Mouse (Mus musculus) heart, adult 2 months (tissue): Measurements from ENCODE around the gene Topbp1. TPM values are rescaled to one million over a fixed set of nuclear protein-coding genes. Genes with fewer than 3 reads are reported as not detected.
A peak's percentile ranks its signal among the peaks of the same experiment; 100 is the strongest.

Experiments
- DNase-seq, 2 experiments: peaks; one replicate each; pipeline ENCODE4 v3.0.0; 2021
- H3K27ac ChIP-seq: fragments of 200-600 bp; 2 replicates; pipeline ENCODE4 v1.8.1; 2022
- H3K27me3 ChIP-seq: fragments of 200-500 bp; 2 replicates; pipeline ENCODE4 v1.6.1; 2012; ENCODE audit warnings: mild to moderate bottlenecking, low read length, inconsistent platforms, mixed read lengths; ENCODE audit not compliant: control insufficient read depth, insufficient read depth
- H3K36me3 ChIP-seq: fragments of 200-500 bp; 2 replicates; pipeline ENCODE4 v1.6.1; 2012; ENCODE audit warnings: low read length, inconsistent platforms; ENCODE audit not compliant: control insufficient read depth, insufficient read depth
- H3K4me1 ChIP-seq: fragments of 200-500 bp; 2 replicates; pipeline ENCODE4 v1.6.1; 2011; ENCODE audit warnings: low read length; ENCODE audit not compliant: control insufficient read depth, insufficient read depth
- H3K4me3 ChIP-seq: fragments of 200-600 bp; 2 replicates; pipeline ENCODE4 v1.8.1; 2022
- H3K79me2 ChIP-seq: fragments of 200-500 bp; replicated peaks from 2 replicates; pipeline ENCODE4 v1.6.1; 2012; ENCODE audit warnings: mild to moderate bottlenecking, inconsistent platforms, low read length, moderate library complexity, mixed read lengths; ENCODE audit not compliant: control insufficient read depth, insufficient read depth
- H3K9ac ChIP-seq: fragments of 200-500 bp; 2 replicates; pipeline ENCODE4 v1.6.1; 2012; ENCODE audit warnings: low read depth, mild to moderate bottlenecking, control low read depth, inconsistent platforms, low read length, mixed read lengths
- CTCF ChIP-seq: fragments of 200-600 bp; IDR thresholded peaks from 2 replicates; pipeline ENCODE4 v1.8.1; 2022; ENCODE audit warnings: antibody characterized with exemption, mild to moderate bottlenecking, moderate library complexity
- EP300 ChIP-seq: fragments of 200-500 bp; IDR thresholded peaks from 2 replicates; pipeline ENCODE4 v1.6.1; 2011; ENCODE audit warnings: low read depth, low read length, control low read depth; ENCODE audit not compliant: insufficient read depth
- POLR2A ChIP-seq: fragments of 200-500 bp; IDR thresholded peaks from 2 replicates; pipeline ENCODE4 v1.6.1; 2011; ENCODE audit warnings: mild to moderate bottlenecking, low read depth, low read length, control low read depth; ENCODE audit not compliant: insufficient read depth
- WGBS: fragments of 180-500 bp; shearing (Covaris S2); methylation state at CpG from one replicate; pipeline ENCODE4 v1.1.7; 2018; 5-methylcytosine and 5-hydroxymethylcytosine counted together
- intact Hi-C: fragments of 180-260 bp; cut with DNase I; formaldehyde crosslinking; loops from one replicate; pipeline ENCODE4 v1.15.1; 2025
- polyA plus RNA-seq: library from polyadenylated mRNA; depleted of rRNA; stranded (reverse); fragments of >200 nt; gene quantifications from 2 replicates; pipeline ENCODE4 v1.2.3, GENCODE M21; 2012
- total RNA-seq, 2 experiments: library from RNA; stranded (reverse); gene quantifications; 2 replicates each; pipeline ENCODE4 v1.2.3; 2021

Topbp1 gene
- total and polyA plus RNA-seq, 3 experiments = 4.1 to 12.2 (median 7.6) TPM

DNA sequence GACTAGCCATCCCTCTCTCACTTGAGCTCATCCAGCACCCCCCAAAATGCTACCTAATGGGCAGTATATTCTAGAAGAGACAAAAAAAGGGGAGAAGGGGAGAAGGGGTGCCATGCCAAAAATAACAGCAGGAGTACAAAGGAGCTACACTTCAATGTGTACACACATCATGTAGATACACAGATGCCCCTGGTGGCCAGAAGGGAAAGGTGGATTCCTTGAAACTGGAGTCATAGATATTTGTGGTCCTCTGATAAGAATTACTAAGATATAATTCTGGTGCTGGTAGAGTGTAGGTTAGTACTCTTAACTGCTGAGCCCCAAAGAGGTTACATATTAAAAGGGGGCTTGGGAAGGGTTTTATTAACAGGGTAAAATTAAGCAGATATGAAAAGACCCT, 52.9 kb downstream of the Topbp1 start:
- peaks cover 29% of the 10 kb centered on the region for H3K36me3 ChIP-seq

GRCm38 (mm10) chr9:103358545-103358944, 53.5 kb downstream of the Topbp1 start:
- 86% methylated on average over 4 of the region's 4 CpGs for WGBS
- DNase-seq = no peak
- H3K9ac ChIP-seq = no peak overlapping the region
- no peaks in the 10 kb centered on the region for H3K27me3 ChIP-seq
- peaks cover 5% of the 10 kb centered on the region for H3K4me1 ChIP-seq
- peaks cover 35% of the 10 kb centered on the region for H3K36me3 ChIP-seq
- intact Hi-C loops = no loop called here
- H3K4me3 ChIP-seq = no peak overlapping the region
- TF ChIP-seq CTCF = no peak
- no peak for TF ChIP-seq EP300
- no peak for TF ChIP-seq POLR2A
- no peak overlapping the region for H3K27ac ChIP-seq
- peaks cover 3% of the 10 kb centered on the region; the same call in 1 of the 2 replicates for H3K79me2 ChIP-seq

More for the DNA sequence above, 52.9 kb downstream of the Topbp1 start:
- Histone ChIP-seq H3K9ac (no peak overlapping the region), H3K79me2 (peaks cover 1% of the 10 kb centered on the region; the same call in 1 of the 2 replicates), H3K27me3 (no peaks in the 10 kb centered on the region), H3K4me3 (no peak overlapping the region), H3K27ac (no peak overlapping the region), H3K4me1 (peaks cover 1% of the 10 kb centered on the region)
- intact Hi-C loops = no loop called here
- TF ChIP-seq POLR2A = no peak
- peak; percentile 60 for TF ChIP-seq CTCF
- no peak for DNase-seq

GRCm38 (mm10) chr9:103360642-103361041, 55.6 kb downstream of the Topbp1 start:
- intact Hi-C loops = loop anchor here (5.0 kb wide), 1 partner anchor 153 kb away; no protein-coding TSS in a partner anchor
- Histone ChIP-seq H3K4me1 (peaks cover 5% of the 10 kb centered on the region), H3K4me3 (no peak overlapping the region), H3K36me3 (peaks cover 36% of the 10 kb centered on the region), H3K27ac (no peak overlapping the region), H3K27me3 (no peaks in the 10 kb centered on the region), H3K9ac (no peak overlapping the region), H3K79me2 (peaks cover 5% of the 10 kb centered on the region; the same call in 1 of the 2 replicates)
- WGBS = 43% methylated on average over 2 of the region's 2 CpGs
- TF ChIP-seq POLR2A (no peak), CTCF (no peak), EP300 (no peak)
- DNase-seq = no peak

DNA sequence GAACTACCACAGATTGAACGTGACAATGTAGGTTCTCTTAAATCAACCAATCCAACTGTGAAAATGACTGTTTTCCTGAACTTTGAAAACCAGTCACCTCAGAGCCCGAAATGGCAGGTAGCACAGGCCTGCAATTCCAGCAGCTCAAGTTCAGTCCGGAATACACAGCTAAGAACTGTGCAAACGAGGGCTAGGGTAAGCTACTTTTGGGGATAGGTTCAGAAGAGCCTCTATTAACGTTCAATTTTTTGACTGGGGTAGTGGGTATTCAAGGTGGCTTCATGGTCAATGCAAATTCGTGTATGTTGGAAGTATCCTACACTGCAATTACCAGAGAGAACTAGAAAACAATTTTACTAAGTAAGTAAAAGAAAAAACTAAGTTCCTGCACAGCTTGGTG, 58.1 kb downstream of the Topbp1 start:
- TF ChIP-seq CTCF (no peak), POLR2A (no peak), EP300 (no peak)
- intact Hi-C loops = loop anchor here (5.0 kb wide), 1 partner anchor 156 kb away; no protein-coding TSS in a partner anchor
- Histone ChIP-seq H3K27me3 (no peaks in the 10 kb centered on the region), H3K36me3 (peaks cover 29% of the 10 kb centered on the region), H3K4me1 (peaks cover 7% of the 10 kb centered on the region), H3K4me3 (no peak overlapping the region), H3K27ac (no peak overlapping the region), H3K79me2 (peaks cover 5% of the 10 kb centered on the region; the same call in 1 of the 2 replicates), H3K9ac (no peak overlapping the region)
- WGBS = 45% methylated on average over 6 of the region's 6 CpGs
- no peak for DNase-seq

DNA sequence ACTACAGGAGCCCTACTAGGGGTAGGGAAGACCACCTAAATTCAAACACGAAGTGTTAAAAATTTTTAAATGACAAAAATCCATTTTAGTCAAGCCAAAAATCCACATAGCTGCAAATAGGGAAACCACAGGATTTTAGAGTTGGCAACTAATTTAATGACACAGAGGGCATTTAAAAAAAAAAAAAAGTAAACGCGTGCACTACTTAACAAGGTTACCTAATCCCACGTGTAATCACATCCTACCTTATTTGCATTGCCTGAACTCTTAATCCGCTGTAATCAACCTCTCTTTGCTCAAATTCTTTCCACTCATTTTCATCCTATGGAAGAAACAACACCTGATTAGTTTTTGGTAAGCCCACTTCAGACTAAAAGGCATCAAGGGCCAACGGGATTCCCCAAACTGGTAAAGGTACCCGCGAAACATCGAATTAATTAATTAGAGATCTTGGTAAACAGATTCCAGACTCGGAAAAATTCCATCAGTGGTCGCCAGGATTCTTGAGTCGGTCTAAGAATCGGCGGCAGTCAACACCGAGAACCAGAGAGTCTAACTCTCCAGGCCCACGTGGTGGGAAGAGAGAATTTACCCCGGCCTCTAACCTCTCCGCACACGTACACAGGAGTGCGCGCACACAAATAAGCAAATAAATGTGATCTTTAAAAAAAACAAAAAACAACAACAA, 58.9 kb downstream of the Topbp1 start:
- H3K79me2 ChIP-seq = peaks cover 5% of the 10 kb centered on the region; the same call in 1 of the 2 replicates
- no peak for TF ChIP-seq POLR2A
- no peak for TF ChIP-seq CTCF
- TF ChIP-seq EP300 = no peak
- H3K4me3 ChIP-seq = peak overlapping the region; percentile 62
- peak overlapping the region; percentile 95 for H3K27ac ChIP-seq
- 5% methylated on average over 21 of the region's 21 CpGs for WGBS
- intact Hi-C loops = loop anchor here (2.0 to 5.0 kb wide), 2 partner anchors 157 to 639 kb away; partner anchors contain the start of gene Nphp3
- peaks cover 7% of the 10 kb centered on the region for H3K4me1 ChIP-seq
- H3K36me3 ChIP-seq = peaks cover 26% of the 10 kb centered on the region
- H3K9ac ChIP-seq = peak overlapping the region; percentile 22; the same call in 1 of the 2 replicates
- H3K27me3 ChIP-seq = no peaks in the 10 kb centered on the region
- DNase-seq = peak; percentile 13 to 36
